Mouse (Mus musculus) gastrocnemius, adult 2 months (tissue): ENCODE measurements at regions not wholly inside any gene's neighbourhood (a gene's known extent, or its start where the extent isn't known, plus 50 kb on each side); places are given as distances from the start of the nearest gene placed in this dataset.

Experiments
- DNase-seq: peaks from one replicate; pipeline ENCODE4 v3.0.0; 2022
- H3K27ac ChIP-seq: fragments of 200-600 bp; 2 replicates; pipeline ENCODE4 v1.8.1; 2022; ENCODE audit warnings: mild to moderate bottlenecking
- H3K4me3 ChIP-seq: fragments of 200-600 bp; 2 replicates; pipeline ENCODE4 v1.8.1; 2022; ENCODE audit warnings: mild to moderate bottlenecking, moderate library complexity
- CTCF ChIP-seq: fragments of 200-600 bp; IDR thresholded peaks from 2 replicates; pipeline ENCODE4 v1.8.1; 2022; ENCODE audit warnings: antibody characterized with exemption, mild to moderate bottlenecking, moderate library complexity
- intact Hi-C: fragments of 180-260 bp; cut with DNase I; formaldehyde crosslinking; loops from one replicate; pipeline ENCODE4 v1.15.1; 2025

DNA sequence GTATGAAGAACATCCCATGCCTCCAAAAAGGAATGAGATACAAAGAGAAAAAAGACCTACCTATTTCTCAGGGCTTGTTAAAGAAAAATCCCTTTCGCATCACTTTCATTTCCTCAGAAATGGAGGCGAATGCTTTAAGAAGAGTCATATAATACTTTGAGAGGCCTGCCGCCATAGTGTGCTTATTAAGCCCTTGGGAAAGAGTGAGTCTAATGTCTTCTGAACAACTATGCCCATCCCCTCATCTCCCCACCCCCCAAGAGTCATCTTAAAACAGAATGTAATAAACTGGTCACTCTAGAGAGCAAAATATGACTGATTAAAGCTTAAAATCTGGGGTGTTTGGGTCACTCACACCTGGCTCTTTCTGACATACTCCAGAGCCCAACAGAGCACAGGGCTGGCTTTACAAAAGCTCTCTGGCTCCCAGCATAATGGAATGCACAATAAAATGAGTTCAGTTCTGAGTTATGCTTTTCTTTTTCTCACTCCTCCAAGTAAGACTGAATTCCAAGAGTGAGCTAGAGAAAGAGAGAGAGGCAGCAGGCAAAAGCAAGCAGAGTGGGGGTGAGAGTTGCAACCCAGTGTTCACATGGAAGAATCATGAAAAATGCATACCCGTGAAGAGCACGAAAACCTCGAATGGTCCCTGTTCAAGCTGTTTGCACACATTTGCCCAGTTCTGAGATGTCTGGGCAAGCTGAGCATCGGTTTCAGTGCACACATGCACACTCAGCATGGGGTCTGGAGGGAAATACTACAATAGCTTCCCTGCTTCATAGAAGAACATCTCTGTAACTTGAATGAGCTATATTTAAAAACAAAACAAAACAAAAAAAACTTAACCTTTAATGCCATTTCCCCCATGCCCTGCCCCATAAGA, 180.0 kb upstream of the Spats2l start:
- TF ChIP-seq CTCF, result no peak
- intact Hi-C loops, result no loop called here
- DNase-seq, result no peak
- no peak overlapping the region for H3K27ac ChIP-seq
- no peak overlapping the region for H3K4me3 ChIP-seq

DNA sequence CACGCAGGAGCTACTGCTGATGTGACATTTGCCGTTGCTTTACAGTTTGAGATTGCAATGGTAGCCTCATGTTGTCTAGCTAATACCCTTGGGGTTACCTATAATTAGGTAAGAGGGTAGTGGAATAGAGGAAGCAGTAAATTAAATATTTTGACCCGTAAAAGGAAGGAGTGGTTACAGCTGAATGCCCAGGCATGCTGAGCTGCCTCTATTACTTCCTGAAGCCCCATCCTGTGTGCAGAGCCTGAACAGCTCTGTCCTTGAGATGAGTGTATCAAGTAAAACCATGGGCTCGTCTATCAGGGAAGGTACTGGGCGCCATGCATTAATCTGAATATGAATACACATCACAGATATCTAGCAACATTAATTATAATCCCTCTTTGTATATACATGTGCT, 179.1 kb upstream of the Spats2l start:
- Histone ChIP-seq H3K27ac (no peak overlapping the region), H3K4me3 (no peak overlapping the region)
- intact Hi-C loops, result no loop called here
- TF ChIP-seq CTCF, result no peak
- no peak for DNase-seq

DNA sequence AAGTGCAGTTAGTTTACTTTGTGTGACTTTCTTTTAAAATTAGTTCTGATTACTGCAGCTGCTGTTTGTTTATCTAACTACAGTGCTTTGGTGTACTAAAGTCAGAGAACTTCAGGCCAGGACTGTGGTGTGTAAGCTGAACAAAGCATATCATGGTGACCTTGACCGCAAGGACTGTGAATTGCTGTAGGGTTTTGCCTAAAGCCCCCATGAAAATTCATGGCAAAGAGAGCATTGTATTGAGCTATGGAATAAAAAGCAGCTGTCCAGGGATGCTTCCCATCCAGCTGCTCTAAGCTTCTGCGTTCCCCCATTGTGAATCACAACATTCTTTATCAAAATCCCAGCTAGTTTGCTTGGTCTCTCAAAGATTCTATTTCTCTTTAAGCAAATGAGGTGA, 173.0 kb upstream of the Spats2l start:
- intact Hi-C loops, result no loop called here

DNA sequence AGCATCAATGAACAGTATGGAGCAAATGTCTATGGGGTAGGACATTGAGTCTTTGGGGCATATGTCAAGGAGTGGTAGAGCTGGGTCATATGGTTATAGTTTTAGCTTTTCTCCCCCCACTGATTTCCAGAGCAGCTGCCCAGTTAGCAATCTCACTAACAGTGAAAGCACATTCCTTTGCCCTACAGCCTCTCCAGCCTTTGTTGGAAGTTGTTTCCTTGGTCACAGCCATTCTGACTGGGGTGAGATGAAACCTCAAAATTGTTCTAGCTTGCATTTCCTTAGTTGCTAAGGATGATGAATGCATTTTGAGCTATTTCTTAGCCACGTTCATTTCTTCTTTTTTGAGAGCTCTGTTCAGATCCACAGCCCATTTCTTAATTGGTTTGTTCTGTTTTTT, 168.4 kb upstream of the Spats2l start:
- H3K4me3 ChIP-seq, result no peak overlapping the region
- H3K27ac ChIP-seq, result no peak overlapping the region
- intact Hi-C loops, result no loop called here
- DNase-seq, result no peak
- TF ChIP-seq CTCF, result no peak

More for the DNA sequence above, 173.0 kb upstream of the Spats2l start:
- Histone ChIP-seq H3K4me3 (no peak overlapping the region), H3K27ac (no peak overlapping the region)
- no peak for DNase-seq
- no peak for TF ChIP-seq CTCF

DNA sequence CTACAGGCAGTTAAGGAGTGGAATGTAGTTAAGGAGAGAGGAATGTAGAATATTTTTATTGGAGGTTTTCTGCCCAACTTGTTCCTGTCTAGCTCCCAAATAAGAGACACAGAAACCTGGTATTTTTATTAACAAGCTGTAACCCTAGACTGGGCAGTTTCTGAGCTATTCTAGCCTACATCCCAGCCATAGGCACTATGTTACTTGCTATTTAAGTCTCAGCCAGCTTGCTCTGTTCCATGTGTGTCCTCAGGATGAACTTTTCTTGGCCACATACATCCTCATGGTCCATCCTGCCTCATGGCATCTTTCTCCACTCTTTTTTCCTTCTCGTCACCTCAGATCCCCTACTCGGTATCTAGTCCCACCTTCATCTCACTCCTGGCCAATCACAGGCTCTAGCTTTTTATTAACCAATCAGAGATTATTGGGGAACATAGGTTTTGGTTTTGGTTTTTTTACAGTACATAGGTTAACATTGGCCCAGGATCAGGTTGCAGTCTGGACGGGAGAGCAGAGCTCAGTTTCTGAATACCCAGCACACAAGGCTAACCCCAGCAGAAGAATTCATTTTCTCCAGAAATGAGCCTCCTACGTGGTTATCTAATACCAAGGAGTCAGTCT, 167.8 kb upstream of the Spats2l start:
- DNase-seq, result no peak
- Histone ChIP-seq H3K27ac (no peak overlapping the region), H3K4me3 (no peak overlapping the region)
- no peak for TF ChIP-seq CTCF
- intact Hi-C loops, result no loop called here

DNA sequence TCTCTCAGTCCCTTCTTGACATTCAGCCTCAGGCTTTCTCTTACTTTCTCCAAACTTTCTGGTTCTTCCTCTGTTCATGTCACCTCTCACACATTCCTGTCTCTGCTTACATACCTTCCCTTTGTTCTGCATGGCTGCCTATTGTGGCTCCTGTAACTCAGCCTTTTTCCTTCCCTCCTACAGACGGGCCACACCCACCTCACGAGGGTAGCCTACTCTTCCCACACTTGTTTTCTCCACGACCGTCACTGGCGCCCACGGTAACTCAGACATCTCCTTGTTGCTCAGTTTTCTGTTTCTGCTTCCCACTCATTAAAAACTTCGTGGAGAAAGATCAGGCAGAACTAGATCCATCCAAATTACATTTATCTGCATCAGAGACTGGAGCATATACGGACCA, 166.9 kb upstream of the Spats2l start:
- intact Hi-C loops, result no loop called here
- DNase-seq, result no peak
- Histone ChIP-seq H3K27ac (no peak overlapping the region), H3K4me3 (no peak overlapping the region)
- TF ChIP-seq CTCF, result no peak

DNA sequence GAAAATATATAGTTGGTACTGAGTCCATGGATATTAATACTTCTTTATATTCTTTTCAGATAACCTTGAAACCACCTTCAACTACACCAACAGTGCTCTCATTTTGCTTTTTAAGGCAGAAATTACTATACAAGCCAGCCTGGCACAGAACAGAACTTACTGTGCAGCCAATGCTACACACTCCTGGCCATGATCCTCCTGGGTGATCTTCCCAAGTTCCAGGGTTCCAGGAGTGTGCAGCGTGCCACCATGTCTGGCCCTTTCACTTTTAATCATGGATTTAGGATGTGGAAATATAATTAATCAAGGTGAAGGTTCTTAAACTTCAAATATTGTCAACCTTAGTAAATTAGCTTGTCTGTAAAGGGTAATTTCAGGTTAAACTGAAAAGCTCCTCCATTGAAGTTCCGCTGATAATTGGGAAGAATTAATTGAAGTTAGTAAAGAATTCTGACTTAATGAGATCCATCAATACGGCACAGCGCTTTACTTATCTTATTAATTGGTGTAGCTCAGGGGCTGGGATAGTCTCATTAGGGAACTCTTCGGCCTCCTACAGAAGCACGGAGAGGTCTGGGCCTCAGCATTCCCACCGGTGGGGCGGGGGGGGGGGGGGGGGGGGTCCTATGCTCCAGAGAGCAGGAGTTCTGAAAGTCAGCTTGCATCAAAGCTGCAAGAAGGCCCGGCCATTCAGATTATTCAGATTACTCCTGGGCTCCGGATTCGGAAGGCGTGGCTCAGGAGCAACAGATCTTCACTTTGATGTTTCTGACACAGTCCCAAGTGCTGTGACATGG, 166.1 kb upstream of the Spats2l start:
- no peak overlapping the region for H3K4me3 ChIP-seq
- intact Hi-C loops, result no loop called here
- no peak for TF ChIP-seq CTCF

DNA sequence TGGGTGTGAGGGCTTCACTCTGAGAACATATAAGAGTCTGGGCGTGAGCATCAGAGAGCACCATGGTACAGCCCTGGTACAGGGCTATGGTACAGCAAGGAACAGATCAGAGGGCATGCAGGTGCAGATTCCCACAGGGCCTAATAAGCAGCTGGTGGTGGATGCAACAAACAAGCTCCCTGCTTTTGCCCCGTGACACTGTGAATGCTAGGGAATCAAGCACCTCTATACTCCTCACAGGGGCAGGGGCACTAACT, 165.6 kb upstream of the Spats2l start:
- intact Hi-C loops, result no loop called here
- no peak overlapping the region for H3K27ac ChIP-seq
- no peak overlapping the region for H3K4me3 ChIP-seq
- DNase-seq, result no peak
- no peak for TF ChIP-seq CTCF

More for the DNA sequence above, 166.1 kb upstream of the Spats2l start:
- DNase-seq, result no peak
- H3K27ac ChIP-seq, result no peak overlapping the region

DNA sequence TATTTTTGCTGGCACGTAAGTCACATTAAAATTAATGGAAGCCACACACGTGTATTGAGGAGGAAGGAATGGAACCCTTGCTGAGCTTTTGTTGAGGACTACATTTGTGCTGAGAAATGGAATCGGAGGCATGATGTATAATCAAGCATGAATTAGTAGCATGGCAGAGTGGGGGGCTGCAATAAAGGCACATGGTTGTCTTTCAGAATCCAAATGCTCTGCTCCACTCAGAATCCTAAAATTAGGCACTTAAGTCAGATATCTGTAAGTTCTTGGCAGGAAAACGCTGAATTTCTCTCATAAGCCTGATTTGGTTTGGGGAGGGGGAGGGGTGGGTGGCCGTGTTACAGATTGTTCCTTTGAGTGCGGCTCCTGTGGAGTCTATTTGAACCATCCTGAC, 164.7 kb upstream of the Spats2l start:
- Histone ChIP-seq H3K27ac (no peak overlapping the region), H3K4me3 (no peak overlapping the region)
- intact Hi-C loops, result no loop called here
- DNase-seq, result no peak
- TF ChIP-seq CTCF, result no peak

DNA sequence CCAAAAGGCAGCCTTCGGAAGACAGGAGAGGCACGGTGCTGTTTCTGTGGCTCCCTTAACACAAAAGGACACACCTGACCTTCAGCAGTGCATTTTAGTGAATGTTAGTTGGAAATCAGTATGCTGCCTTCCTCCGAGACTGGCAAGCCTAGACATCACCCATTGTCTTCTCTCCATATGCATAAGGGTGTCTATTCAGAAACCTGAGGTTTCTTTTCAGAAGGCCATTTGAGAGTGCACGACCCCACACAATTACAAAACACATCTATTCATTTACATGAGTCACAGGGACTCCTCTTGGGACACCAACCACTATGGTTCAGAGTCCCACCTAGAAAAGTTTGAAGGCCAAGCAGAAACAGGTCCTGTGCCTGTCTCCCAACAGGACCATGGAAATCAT, 161.8 kb upstream of the Spats2l start:
- H3K4me3 ChIP-seq, result no peak overlapping the region
- H3K27ac ChIP-seq, result no peak overlapping the region
- no peak for TF ChIP-seq CTCF
- DNase-seq, result no peak
- intact Hi-C loops, result no loop called here

DNA sequence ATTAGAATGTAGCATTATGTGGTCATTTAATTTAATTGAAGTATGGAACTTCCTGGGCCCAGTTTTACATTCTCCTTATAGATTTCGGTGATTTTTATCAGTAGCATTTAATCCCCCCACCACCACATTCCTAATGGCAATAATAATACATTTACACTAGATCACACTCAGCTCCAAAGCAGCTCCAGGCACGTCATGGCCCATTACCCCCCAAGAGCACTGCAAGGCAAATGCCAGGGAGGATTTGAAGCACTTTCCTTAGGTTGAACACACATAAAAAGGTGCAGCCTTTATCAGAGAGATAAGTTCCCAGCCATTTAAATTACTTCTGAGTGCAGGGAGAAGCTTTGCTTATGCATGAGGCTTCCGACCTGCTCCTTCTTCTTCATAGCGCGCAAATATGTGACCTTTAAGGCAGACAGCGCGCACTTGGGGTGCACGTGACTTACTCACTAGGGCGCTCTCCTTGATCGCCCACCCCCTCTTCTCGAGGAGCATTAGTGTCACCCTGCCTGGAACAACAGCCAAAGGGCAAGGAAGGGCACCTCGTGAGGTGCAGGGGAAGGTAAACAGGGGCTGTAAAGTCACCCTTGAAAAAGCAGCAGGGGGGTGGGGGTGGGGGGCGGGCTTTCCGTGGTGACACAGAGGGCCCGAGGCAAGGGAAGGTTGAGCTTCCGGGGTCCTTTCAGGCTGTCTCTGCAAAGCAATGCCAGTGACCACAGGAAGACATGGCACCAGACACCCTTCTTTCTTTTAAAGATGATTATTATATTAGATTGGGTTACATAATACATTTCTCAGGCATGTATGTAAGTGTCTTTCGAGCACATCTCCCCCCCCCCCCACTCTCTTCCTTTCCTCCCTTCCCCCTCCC, 160.8 kb upstream of the Spats2l start:
- no peak for TF ChIP-seq CTCF
- intact Hi-C loops, result no loop called here
- DNase-seq, result no peak
- Histone ChIP-seq H3K27ac (no peak overlapping the region), H3K4me3 (no peak overlapping the region)

DNA sequence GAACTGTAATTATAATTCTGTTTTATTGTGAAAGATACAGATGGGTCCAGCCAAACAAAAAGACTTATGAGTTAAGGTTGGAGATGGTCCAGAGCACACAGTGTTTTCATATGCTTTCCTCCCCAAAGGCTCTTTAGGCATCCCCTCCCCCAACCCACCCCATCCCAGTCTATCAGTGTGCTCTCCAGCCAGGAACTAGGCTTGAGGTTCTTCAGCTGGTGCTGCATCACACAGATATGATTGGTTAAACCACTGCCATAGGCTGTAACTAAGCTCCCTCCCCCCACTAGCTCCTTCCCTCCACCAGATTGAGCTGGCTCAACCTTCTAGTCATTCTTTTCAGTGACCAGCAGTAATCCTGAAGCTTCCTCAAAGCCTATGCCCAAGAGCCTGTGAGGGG, 158.8 kb upstream of the Spats2l start:
- H3K27ac ChIP-seq, result no peak overlapping the region
- TF ChIP-seq CTCF, result no peak
- no peak for DNase-seq
- no peak overlapping the region for H3K4me3 ChIP-seq
- intact Hi-C loops, result no loop called here

DNA sequence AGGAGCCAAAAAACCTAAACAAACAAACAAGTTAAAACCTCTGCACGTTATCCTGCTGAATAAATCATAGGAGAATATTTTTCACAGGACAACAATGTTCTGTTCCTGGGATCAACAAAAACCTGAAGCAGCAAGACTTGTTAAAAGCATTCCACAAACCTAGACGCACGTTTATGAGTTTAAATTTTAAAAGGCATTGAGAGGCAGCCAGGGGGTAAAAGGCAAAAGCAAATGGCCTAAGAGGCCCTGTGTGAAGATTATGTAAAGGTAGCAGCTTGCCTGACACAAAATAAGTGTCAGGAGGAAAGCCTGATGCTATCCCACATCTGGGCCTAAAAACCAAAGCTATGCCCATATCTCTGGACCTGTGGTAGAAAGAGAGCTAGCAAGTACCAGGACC, 156.6 kb upstream of the Spats2l start:
- intact Hi-C loops, result no loop called here
- no peak overlapping the region for H3K4me3 ChIP-seq
- no peak for DNase-seq
- no peak for TF ChIP-seq CTCF
- no peak overlapping the region for H3K27ac ChIP-seq
